Mouse (Mus musculus) ES-E14 (cell line): ENCODE data around the gene Gstt4. TPM values are rescaled to one million over a fixed set of nuclear protein-coding genes. Genes with fewer than 3 reads are reported as not detected.
"Not testable (repeated sequence)": the region's sequence is repeated elsewhere in the genome, so short reads cannot be mapped to it uniquely, and the experiment has no call there.

Experiments
- DNase-seq: peaks from one replicate; pipeline ENCODE4 v3.0.0-alpha.2; 2013; ENCODE audit warnings: low read depth, low spot score
- H3K27ac ChIP-seq: 2 replicates; pipeline ENCODE4 v1.5.1; 2012; ENCODE audit warnings: low read depth, mild to moderate bottlenecking, low read length, moderate library complexity, mixed read lengths; ENCODE audit not compliant: poor library complexity, insufficient read depth, severe bottlenecking
- H3K36me3 ChIP-seq: 2 replicates; pipeline ENCODE4 v1.6.1; 2012; ENCODE audit warnings: mild to moderate bottlenecking, low read length, moderate library complexity, mixed read lengths; ENCODE audit not compliant: control insufficient read depth, poor library complexity, insufficient read depth, severe bottlenecking
- H3K4me1 ChIP-seq, 2 experiments: fragments of 150-350 bp in 1 of 2; sonication (generic) in 1 of 2; 2 replicates each; pipeline ENCODE4 v1.6.1; 2012; ENCODE audit warnings: low read length in 2 of 2, mild to moderate bottlenecking in 1 of 2, mixed read lengths in 1 of 2; ENCODE audit not compliant: control insufficient read depth in 2 of 2, insufficient read depth in 2 of 2, poor library complexity in 1 of 2
- H3K4me3 ChIP-seq, 2 experiments: fragments of 150-350 bp in 1 of 2; sonication (generic) in 1 of 2; 2 replicates each; pipeline ENCODE4 v1.5.1; 2012; ENCODE audit warnings: low read length in 2 of 2, low read depth in 1 of 2, mild to moderate bottlenecking in 1 of 2, mixed read lengths in 1 of 2; ENCODE audit not compliant: insufficient read depth in 1 of 2, poor library complexity in 1 of 2, severe bottlenecking in 1 of 2
- H3K9ac ChIP-seq: 2 replicates; pipeline ENCODE4 v1.6.1; 2012; ENCODE audit warnings: low read depth, mild to moderate bottlenecking, low read length, mixed read lengths; ENCODE audit not compliant: poor library complexity, insufficient read depth, severe bottlenecking
- H3K9me3 ChIP-seq: fragments of 150-350 bp; sonication (generic); 2 replicates; pipeline ENCODE4 v1.6.1; 2012; ENCODE audit warnings: low read depth, mild to moderate bottlenecking, low read length; ENCODE audit not compliant: control insufficient read depth, insufficient read depth
- CHD2 ChIP-seq: IDR thresholded peaks from 2 replicates; pipeline ENCODE4 v1.6.1; 2014; ENCODE audit warnings: mild to moderate bottlenecking, low read depth, low read length, inconsistent platforms
- HCFC1 ChIP-seq: IDR thresholded peaks from 2 replicates; pipeline ENCODE4 v1.6.1; 2012; ENCODE audit warnings: low read length, inconsistent platforms, borderline replicate concordance; ENCODE audit not compliant: insufficient read depth
- MAFK ChIP-seq: IDR thresholded peaks from 2 replicates; pipeline ENCODE4 v1.6.1; 2014; ENCODE audit warnings: mild to moderate bottlenecking, low read depth, low read length, inconsistent platforms; ENCODE audit not compliant: insufficient read depth
- ZC3H11A ChIP-seq: IDR thresholded peaks from 2 replicates; pipeline ENCODE4 v1.6.1; 2012; ENCODE audit warnings: low read depth, mild to moderate bottlenecking, inconsistent platforms, low read length, borderline replicate concordance
- ZNF384 ChIP-seq: IDR thresholded peaks from 2 replicates; pipeline ENCODE4 v1.6.1; 2012; ENCODE audit warnings: low read depth, low read length, inconsistent platforms
- in situ Hi-C, 2 experiments: fragments of 600-800 bp; cut with MboI; formaldehyde crosslinking; loops; one replicate each; pipeline ENCODE4 v1.15.1; 2025; ENCODE audit warnings: low sequenced_read_pairs in 2 of 2, inconsistent platforms in 1 of 2; ENCODE audit not compliant: unreplicated experiment in 2 of 2
- total RNA-seq: library from RNA; depleted of rRNA; stranded (reverse); fragments of 300-350 nt; gene quantifications from 2 replicates; pipeline ENCODE4 v1.2.3, GENCODE M21; 2012; rRNA removed

Gstt4 gene
- total RNA-seq = not detected in 2 replicates

DNA sequence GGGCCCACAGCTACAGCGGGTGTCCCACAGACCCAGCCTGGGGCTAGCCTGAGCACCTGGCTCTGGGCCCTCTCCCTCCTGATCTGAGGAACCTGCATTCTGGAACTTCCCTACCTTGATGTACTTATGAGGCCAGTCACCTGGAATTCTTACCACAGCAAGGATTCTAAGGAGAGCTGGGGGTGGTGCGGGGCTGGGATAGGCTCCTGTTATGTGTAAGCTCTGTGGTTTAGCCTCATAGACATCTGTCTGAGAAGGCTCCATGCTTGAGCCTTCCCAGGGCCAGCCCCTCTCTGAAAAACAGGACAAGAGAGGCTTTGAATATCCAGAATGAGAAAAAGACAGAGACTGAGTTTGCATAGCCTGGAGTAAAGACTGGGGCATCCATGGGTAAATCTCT lies at the start of gene Gstt4:
Gene Gstt4, minus strand, starts transcription at position 101 of the 400 bp plus-strand sequence.
- no peak within 1 kb of the TSS for H3K9ac ChIP-seq
- TF ChIP-seq MAFK (no peak), ZNF384 (no peak), HCFC1 (no peak), ZC3H11A (no peak), CHD2 (no peak)
- no peak for DNase-seq
- H3K4me1 ChIP-seq = peaks cover 0 to 2% of the 10 kb centered on the region in 2 experiments; a peak in 1 of 4 replicates
- no peaks in the 10 kb centered on the region for H3K36me3 ChIP-seq
- in situ Hi-C loops = no loop called here
- H3K4me3 ChIP-seq = no peak within 1 kb of the TSS
- H3K9me3 ChIP-seq = no peaks in the 10 kb centered on the region
- no peak within 1 kb of the TSS for H3K27ac ChIP-seq

DNA sequence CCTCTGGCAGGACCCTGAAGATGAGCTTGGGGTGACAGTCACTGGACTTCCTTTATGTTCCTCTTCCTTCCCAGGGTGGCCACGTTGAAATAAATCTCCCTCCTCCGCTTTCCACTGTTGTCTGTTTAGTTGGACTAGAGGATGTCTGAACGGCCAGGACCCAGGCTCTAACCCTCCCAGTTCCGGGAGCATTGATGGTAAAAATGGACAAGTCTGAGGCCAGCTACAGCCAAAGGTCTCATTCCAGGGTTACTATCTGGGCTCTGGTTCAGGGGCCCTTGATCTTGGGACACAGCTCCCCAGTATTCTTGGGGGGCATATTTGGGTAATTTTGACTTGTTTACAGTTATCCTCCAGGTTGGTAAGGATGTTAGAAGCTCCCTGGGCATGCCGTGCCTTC lies 39.2 kb upstream of the Gstt4 start:
- Histone ChIP-seq H3K9me3 (no peaks in the 10 kb centered on the region), H3K4me3 (no peak overlapping the region), H3K36me3 (peaks cover 27% of the 10 kb centered on the region), H3K27ac (no peak overlapping the region), H3K4me1 (peaks cover 4 to 20% of the 10 kb centered on the region in 2 experiments; a peak in 3 of 4 replicates), H3K9ac (no peak overlapping the region)
- TF ChIP-seq HCFC1 (no peak), ZC3H11A (no peak), CHD2 (no peak), ZNF384 (no peak), MAFK (no peak)
- in situ Hi-C loops = no loop called here
- no peak for DNase-seq

DNA sequence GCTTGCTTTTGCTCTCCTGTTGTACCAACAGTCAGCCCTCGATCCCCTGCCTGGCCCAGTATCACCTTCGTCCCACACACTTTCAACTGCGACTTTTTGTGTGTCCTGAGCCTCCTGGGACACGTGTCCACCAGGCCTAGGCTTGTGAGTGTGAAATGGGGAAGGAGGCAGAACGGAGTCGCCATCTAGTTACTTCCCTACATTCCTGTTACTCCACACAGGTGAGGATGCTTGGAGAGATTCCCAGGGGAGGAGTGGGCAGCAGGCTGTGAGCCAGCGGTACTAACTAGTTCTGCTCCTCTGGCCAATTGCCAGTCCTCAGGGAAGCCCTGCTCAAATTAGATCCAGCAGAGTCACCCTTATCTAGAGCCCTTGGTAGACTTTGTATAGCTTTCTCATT lies 38.4 kb upstream of the Gstt4 start:
- Histone ChIP-seq H3K9me3 (no peaks in the 10 kb centered on the region), H3K4me3 (0 out of 4 replicates have a peak overlapping the region, but pooled peaks of 1 of the 2 experiments have one; percentile 89), H3K36me3 (peaks cover 30% of the 10 kb centered on the region), H3K4me1 (peaks cover 4 to 22% of the 10 kb centered on the region in 2 experiments; a peak in 3 of 4 replicates), H3K9ac (peak overlapping the region; percentile 52), H3K27ac (peak overlapping the region; percentile 61; the same call in 1 of the 2 replicates)
- in situ Hi-C loops = no loop called here
- no peak for DNase-seq
- TF ChIP-seq CHD2 (no peak), MAFK (no peak), ZC3H11A (no peak), ZNF384 (no peak), HCFC1 (no peak)

DNA sequence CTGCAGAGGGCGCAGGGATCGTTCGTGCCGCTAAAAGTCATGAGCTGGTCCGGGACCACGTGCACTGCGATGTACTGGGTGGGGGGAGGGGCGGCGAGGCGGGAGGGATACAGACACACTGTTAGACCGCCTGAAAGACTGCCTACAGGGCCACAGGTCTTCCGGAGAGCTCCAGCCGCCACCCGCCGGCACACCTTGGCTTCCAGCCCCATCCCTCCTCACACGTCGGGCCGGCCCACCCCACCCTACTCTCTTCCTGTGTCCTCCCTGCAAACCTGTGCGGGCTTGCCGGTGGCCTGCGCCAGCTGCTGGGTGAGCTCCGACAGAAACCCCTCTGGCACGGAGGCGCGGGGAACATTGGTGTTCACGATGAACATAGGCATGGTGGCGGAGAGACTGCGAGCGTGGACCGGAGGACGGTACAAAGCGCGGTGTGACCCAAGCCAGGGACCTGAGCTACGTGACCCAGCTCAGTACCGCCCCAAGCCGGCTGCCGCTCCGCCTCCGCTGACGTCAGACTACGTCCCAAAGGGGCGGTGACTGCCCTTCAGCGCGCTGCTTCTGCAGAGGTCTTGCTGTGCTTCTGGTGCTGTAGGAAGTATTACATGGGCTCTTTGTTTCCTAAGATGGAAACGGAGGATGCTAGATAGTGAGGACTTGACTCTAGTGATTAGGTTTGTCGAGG lies 37.6 kb upstream of the Gstt4 start, which contains the start of gene Mif:
Gene Mif, minus strand, starts transcription at position 455 of the 685 bp plus-strand sequence.
- Histone ChIP-seq H3K4me1 (peaks cover 4 to 24% of the 10 kb centered on the region in 2 experiments; a peak in 3 of 4 replicates), H3K27ac (peak within 1 kb of the TSS; percentile 98), H3K36me3 (peaks cover 30% of the 10 kb centered on the region), H3K4me3 (peak within 1 kb of the TSS; percentile 89 to 94), H3K9ac (peak within 1 kb of the TSS; percentile 97)
- DNase-seq, H3K9me3 ChIP-seq: not testable (repeated sequence)
- in situ Hi-C loops = loop anchor here in 1 of 2 experiments (5.0 kb wide), 1 partner anchor 103 kb away; no protein-coding TSS in a partner anchor
